Mouse (Mus musculus): ENCODE results near the gene Dock4. TPM values are rescaled to one million over a fixed set of nuclear protein-coding genes. Genes with fewer than 3 reads are reported as not detected.

Gene Dock4
- total and polyA plus RNA-seq, 3 experiments: 0.26 to 0.67 (median 0.38) TPM

DNA sequence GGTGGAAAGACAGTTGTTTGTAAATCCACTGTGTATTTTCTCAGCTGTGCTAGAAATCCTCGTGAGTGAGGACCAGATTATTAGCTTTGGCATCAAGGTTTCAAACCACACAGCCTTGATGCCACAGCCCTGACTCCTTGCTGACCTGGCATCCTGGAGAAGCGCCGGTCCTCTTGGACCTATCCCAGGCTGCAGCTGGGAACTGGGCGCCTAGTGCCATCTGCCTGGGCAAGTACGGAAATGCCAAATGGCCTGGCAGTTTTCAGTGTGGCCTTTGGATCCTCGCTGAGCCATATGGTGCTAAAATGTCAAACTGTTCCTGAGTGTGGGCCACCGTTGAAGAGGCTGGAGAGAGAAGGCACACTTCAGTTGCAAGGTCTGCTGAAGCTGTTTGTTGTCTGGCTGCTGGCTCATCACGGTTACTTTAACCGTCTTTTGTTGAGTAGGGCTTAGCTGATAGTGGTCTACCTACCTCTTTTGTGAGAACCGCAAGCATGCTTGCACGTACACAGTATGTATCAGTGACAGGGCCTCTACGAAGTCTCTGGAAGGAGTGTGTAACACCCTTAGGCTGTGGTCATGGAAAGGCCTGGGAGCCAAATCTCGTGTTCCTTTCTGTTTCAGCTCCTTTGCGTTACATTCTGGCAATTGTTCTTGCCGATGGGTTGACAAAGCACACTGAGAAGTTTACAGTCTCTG, 53.3 kb downstream of the Dock4 start:
- no peak overlapping the region for H3K4me2 ChIP-seq (ENCODE audit: insufficient read depth, low read depth, poor library complexity, severe bottlenecking)
- H3K9ac ChIP-seq (ENCODE audit: insufficient read depth, low read depth): no peak overlapping the region
- TF ChIP-seq USF1 (IDR thresholded peaks at IDR 0.05; ENCODE audit: low read depth, low read length) (no peak), JUND (conservative IDR thresholded peaks at IDR 0.05; ENCODE audit: low read depth, low read length) (no peak), SMC3 (IDR thresholded peaks at IDR 0.05; ENCODE audit: low read depth, low read length) (no peak), CHD2 (IDR thresholded peaks at IDR 0.05; ENCODE audit: low read length) (no peak), ZMIZ1 (IDR thresholded peaks at IDR 0.05; ENCODE audit: low read depth, low read length) (no peak)
- H3K36me3 ChIP-seq (replicated peaks in 1 of 2; ENCODE audit: control insufficient read depth in 1 of 2, insufficient read depth in 1 of 2, low read length in 1 of 2): no peaks in the 10 kb centered on the region
- H3K4me1 ChIP-seq (ENCODE audit: control insufficient read depth in 1 of 2, insufficient read depth in 2 of 2): no peaks in the 10 kb centered on the region
- no peaks in the 10 kb centered on the region for H3K9me3 ChIP-seq (replicated peaks; ENCODE audit: low read length)
- H3K27me3 ChIP-seq (replicated peaks): no peaks in the 10 kb centered on the region
- H3K79me2 ChIP-seq (replicated peaks; ENCODE audit: control insufficient read depth, extremely low read depth, insufficient read depth, poor library complexity, severe bottlenecking): no peaks in the 10 kb centered on the region
- no peak overlapping the region for H3K27ac ChIP-seq (ENCODE audit: insufficient read depth, low read depth)
- dilution Hi-C loops (cut with MboI; ENCODE audit: extremely low pct_ligation_motif_present, extremely low pct_unique_long_range_greater_than_20kb, low sequenced_read_pairs): no loop called here
- in situ Hi-C loops (cut with MboI; ENCODE audit: low pct_ligation_motif_present, low pct_unique_long_range_greater_than_20kb, low sequenced_read_pairs): no loop called here
- DNase-seq (ENCODE audit: extremely low read depth): no peak
- H3K4me3 ChIP-seq (replicated peaks in 1 of 3; ENCODE audit: low read depth in 2 of 3, low read length in 2 of 3, poor library complexity in 1 of 3): no peak overlapping the region

DNA sequence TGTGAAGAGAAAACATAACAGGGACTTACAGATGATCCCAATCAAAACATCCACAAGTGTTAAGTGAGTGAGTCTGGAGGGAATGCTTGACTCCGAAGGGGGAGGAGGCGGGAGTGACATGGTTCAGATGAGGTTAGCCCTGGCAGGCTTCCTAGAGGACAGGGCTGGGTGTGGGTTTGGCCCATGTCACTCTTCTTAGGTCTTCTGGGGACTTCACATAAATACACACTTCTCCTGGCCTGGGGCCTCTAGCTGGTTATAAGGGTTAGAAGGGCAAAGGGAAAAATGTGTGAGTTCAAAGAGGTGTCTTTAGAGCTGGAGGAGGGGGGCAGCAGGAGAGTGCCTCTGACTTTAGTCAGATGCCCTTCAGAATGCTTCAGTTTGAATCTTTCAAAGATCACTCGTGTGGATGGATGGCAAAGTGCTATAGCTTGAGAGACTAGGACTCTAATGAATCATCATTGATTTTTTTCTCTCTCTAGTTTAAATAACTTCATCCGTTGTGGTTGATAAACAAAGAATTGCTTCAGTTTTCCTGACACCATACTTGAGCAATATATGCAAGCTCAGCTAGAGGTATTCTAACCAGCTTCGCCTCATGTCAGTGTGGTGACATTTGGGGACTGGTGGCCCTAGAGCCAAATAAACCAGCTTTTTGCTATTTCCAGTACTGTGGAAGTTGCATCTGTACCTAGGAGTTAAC, 54.0 kb downstream of the Dock4 start:
- no peak overlapping the region for H3K4me3 ChIP-seq (replicated peaks in 1 of 3; ENCODE audit: low read depth in 2 of 3, low read length in 2 of 3, poor library complexity in 1 of 3)
- H3K27ac ChIP-seq (ENCODE audit: insufficient read depth, low read depth): no peak overlapping the region
- H3K36me3 ChIP-seq (replicated peaks in 1 of 2; ENCODE audit: control insufficient read depth in 1 of 2, insufficient read depth in 1 of 2, low read length in 1 of 2): no peaks in the 10 kb centered on the region
- dilution Hi-C loops (cut with MboI; ENCODE audit: extremely low pct_ligation_motif_present, extremely low pct_unique_long_range_greater_than_20kb, low sequenced_read_pairs): no loop called here
- DNase-seq (ENCODE audit: extremely low read depth): no peak
- H3K9me3 ChIP-seq (replicated peaks; ENCODE audit: low read length): no peaks in the 10 kb centered on the region
- no peak overlapping the region for H3K4me2 ChIP-seq (ENCODE audit: insufficient read depth, low read depth, poor library complexity, severe bottlenecking)
- H3K9ac ChIP-seq (ENCODE audit: insufficient read depth, low read depth): no peak overlapping the region
- H3K4me1 ChIP-seq (ENCODE audit: control insufficient read depth in 1 of 2, insufficient read depth in 2 of 2): no peaks in the 10 kb centered on the region
- H3K27me3 ChIP-seq (replicated peaks): no peaks in the 10 kb centered on the region
- H3K79me2 ChIP-seq (replicated peaks; ENCODE audit: control insufficient read depth, extremely low read depth, insufficient read depth, poor library complexity, severe bottlenecking): no peaks in the 10 kb centered on the region
- TF ChIP-seq RCOR1 (conservative IDR thresholded peaks at IDR 0.05; ENCODE audit: low read depth, low read length) (no peak), CHD1 (IDR thresholded peaks at IDR 0.05; ENCODE audit: low read depth, low read length) (no peak), IRF4 (IDR thresholded peaks at IDR 0.05; ENCODE audit: low read depth, low read length) (no peak), HCFC1 (IDR thresholded peaks at IDR 0.05; ENCODE audit: low read depth, low read length) (no peak), UBTF (IDR thresholded peaks at IDR 0.05; ENCODE audit: low read depth, low read length) (no peak), POLR2AphosphoS2 (IDR thresholded peaks at IDR 0.05; ENCODE audit: low read depth, low read length) (no peak), SMC3 (IDR thresholded peaks at IDR 0.05; ENCODE audit: low read depth, low read length) (no peak), GABPA (IDR thresholded peaks at IDR 0.05; ENCODE audit: insufficient replicate concordance, low read depth, low read length) (no peak)
- in situ Hi-C loops (cut with MboI; ENCODE audit: low pct_ligation_motif_present, low pct_unique_long_range_greater_than_20kb, low sequenced_read_pairs): no loop called here

All from CH12.LX (cell line).